Mouse (Mus musculus): ENCODE data around the gene Ccdc69. TPM values are rescaled to one million over a fixed set of nuclear protein-coding genes. Genes with fewer than 3 reads are reported as not detected.
A peak's percentile ranks its signal among the peaks of the same experiment; 100 is the strongest.

Ccdc69 gene
- polyA plus RNA-seq, 1 experiment from 2014 or later: 1.2 TPM

- H3K9ac ChIP-seq (ENCODE audit: low read depth, low read length): no peak overlapping the region
- 79% methylated on average over 4 of the region's 4 CpGs for WGBS
- ATAC-seq (replicated peaks; ENCODE audit: low FRiP score) (no peak), DNase-seq (ENCODE audit: low spot score) (no peak)
- H3K27me3 ChIP-seq (replicated peaks; ENCODE audit: control insufficient read depth, insufficient read depth, low read length): no peaks in the 10 kb centered on the region
- H3K4me2 ChIP-seq: no peak overlapping the region
- H3K4me3 ChIP-seq (ENCODE audit: low read depth, low read length): no peak overlapping the region
- H3K36me3 ChIP-seq (ENCODE audit: control insufficient read depth, insufficient read depth, low read length): no peaks in the 10 kb centered on the region
- H3K4me1 ChIP-seq (replicated peaks; ENCODE audit: control insufficient read depth, insufficient read depth, low read length): no peaks in the 10 kb centered on the region
- H3K9me3 ChIP-seq (ENCODE audit: control insufficient read depth, low read length): no peaks in the 10 kb centered on the region
- H3K27ac ChIP-seq (ENCODE audit: low read depth, low read length): no peak overlapping the region
These were observed 36.6 kb downstream of the Ccdc69 start for GRCm38 (mm10) chr11:55041348-55041747.

GRCm38 (mm10) chr11:55039591-55039990, 38.3 kb downstream of the Ccdc69 start:
- no peak overlapping the region for H3K4me2 ChIP-seq
- no peaks in the 10 kb centered on the region for H3K36me3 ChIP-seq (ENCODE audit: control insufficient read depth, insufficient read depth, low read length)
- no peaks in the 10 kb centered on the region for H3K4me1 ChIP-seq (replicated peaks; ENCODE audit: control insufficient read depth, insufficient read depth, low read length)
- 0 out of 2 replicates have a peak, but pooled peaks cover 3% of the 10 kb centered on the region for H3K27me3 ChIP-seq (replicated peaks; ENCODE audit: control insufficient read depth, insufficient read depth, low read length)
- DNase-seq (ENCODE audit: low spot score): peak; percentile 75
- no peak overlapping the region for H3K9ac ChIP-seq (ENCODE audit: low read depth, low read length)
- H3K27ac ChIP-seq (ENCODE audit: low read depth, low read length): no peak overlapping the region
- no peaks in the 10 kb centered on the region for H3K9me3 ChIP-seq (ENCODE audit: control insufficient read depth, low read length)
- WGBS: 7% methylated on average over 9 of the region's 9 CpGs
- H3K4me3 ChIP-seq (ENCODE audit: low read depth, low read length): no peak overlapping the region
- no peak for ATAC-seq (replicated peaks; ENCODE audit: low FRiP score)

- ATAC-seq (replicated peaks; ENCODE audit: low FRiP score): no peak
- no peak overlapping the region for H3K4me3 ChIP-seq (ENCODE audit: low read depth, low read length)
- H3K27ac ChIP-seq (ENCODE audit: low read depth, low read length): no peak overlapping the region
These were observed 41.3 kb downstream of the Ccdc69 start for GRCm38 (mm10) chr11:55036601-55037000.

GRCm38 (mm10) chr11:55033040-55033660, 44.8 kb downstream of the Ccdc69 start, which contains the start of gene Anxa6:
TSS of gene Anxa6 (minus strand) at chr11:55033445.
- H3K9me3 ChIP-seq (ENCODE audit: control insufficient read depth, low read length): no peaks in the 10 kb centered on the region
- H3K27ac ChIP-seq (ENCODE audit: low read depth, low read length): peak within 1 kb of the TSS; percentile 28
- H3K9ac ChIP-seq (ENCODE audit: low read depth, low read length): peak within 1 kb of the TSS; percentile 66
- peaks cover 25% of the 10 kb centered on the region for H3K4me1 ChIP-seq (replicated peaks; ENCODE audit: control insufficient read depth, insufficient read depth, low read length)
- WGBS: 1% methylated on average over 41 of the region's 41 CpGs
- H3K36me3 ChIP-seq (ENCODE audit: control insufficient read depth, insufficient read depth, low read length): no peaks in the 10 kb centered on the region
- H3K4me3 ChIP-seq (ENCODE audit: low read depth, low read length): peak within 1 kb of the TSS; percentile 71
- H3K27me3 ChIP-seq (replicated peaks; ENCODE audit: control insufficient read depth, insufficient read depth, low read length): peaks cover 5% of the 10 kb centered on the region
- ATAC-seq (replicated peaks; ENCODE audit: low FRiP score) (peak; percentile 89), DNase-seq (ENCODE audit: low spot score) (peak; percentile 81)
- peak within 1 kb of the TSS; percentile 95 for H3K4me2 ChIP-seq

More at GRCm38 (mm10) chr11:55036601-55037000, 41.3 kb downstream of the Ccdc69 start:
- WGBS: 27% methylated on average over 3 of the region's 3 CpGs
- Histone ChIP-seq H3K9me3 (ENCODE audit: control insufficient read depth, low read length) (no peaks in the 10 kb centered on the region), H3K27me3 (replicated peaks; ENCODE audit: control insufficient read depth, insufficient read depth, low read length) (peaks cover 5% of the 10 kb centered on the region; the same call in 1 of the 2 replicates), H3K9ac (ENCODE audit: low read depth, low read length) (no peak overlapping the region), H3K36me3 (ENCODE audit: control insufficient read depth, insufficient read depth, low read length) (no peaks in the 10 kb centered on the region), H3K4me1 (replicated peaks; ENCODE audit: control insufficient read depth, insufficient read depth, low read length) (peaks cover 16% of the 10 kb centered on the region), H3K4me2 (no peak overlapping the region)
- no peak for DNase-seq (ENCODE audit: low spot score)

GRCm38 (mm10) chr11:55032286-55032685, 45.6 kb downstream of the Ccdc69 start:
- no peak for DNase-seq (ENCODE audit: low spot score)
- 18% methylated on average over 5 of the region's 5 CpGs for WGBS

GRCm38 (mm10) chr11:55031991-55032280, 46.0 kb downstream of the Ccdc69 start:
- Histone ChIP-seq H3K27me3 (replicated peaks; ENCODE audit: control insufficient read depth, insufficient read depth, low read length) (peaks cover 5% of the 10 kb centered on the region), H3K36me3 (ENCODE audit: control insufficient read depth, insufficient read depth, low read length) (no peaks in the 10 kb centered on the region), H3K9ac (ENCODE audit: low read depth, low read length) (peak overlapping the region; percentile 44; the same call in 1 of the 2 replicates), H3K4me3 (ENCODE audit: low read depth, low read length) (peak overlapping the region; percentile 71), H3K27ac (ENCODE audit: low read depth, low read length) (peak overlapping the region; percentile 62), H3K9me3 (ENCODE audit: control insufficient read depth, low read length) (no peaks in the 10 kb centered on the region), H3K4me2 (peak overlapping the region; percentile 95), H3K4me1 (replicated peaks; ENCODE audit: control insufficient read depth, insufficient read depth, low read length) (peaks cover 31% of the 10 kb centered on the region)
- ATAC-seq (replicated peaks; ENCODE audit: low FRiP score) (no peak), DNase-seq (ENCODE audit: low spot score) (no peak)
- WGBS: 21% methylated on average over 1 of the region's 4 CpGs

More at GRCm38 (mm10) chr11:55032286-55032685, 45.6 kb downstream of the Ccdc69 start:
- H3K36me3 ChIP-seq (ENCODE audit: control insufficient read depth, insufficient read depth, low read length): no peaks in the 10 kb centered on the region
- H3K9me3 ChIP-seq (ENCODE audit: control insufficient read depth, low read length): no peaks in the 10 kb centered on the region
- peak overlapping the region; percentile 44; the same call in 1 of the 2 replicates for H3K9ac ChIP-seq (ENCODE audit: low read depth, low read length)
- no peak overlapping the region; the same call in 1 of the 2 replicates for H3K27ac ChIP-seq (ENCODE audit: low read depth, low read length)
- H3K4me2 ChIP-seq: peak overlapping the region; percentile 95
- peaks cover 31% of the 10 kb centered on the region for H3K4me1 ChIP-seq (replicated peaks; ENCODE audit: control insufficient read depth, insufficient read depth, low read length)
- ATAC-seq (replicated peaks; ENCODE audit: low FRiP score): no peak
- peaks cover 5% of the 10 kb centered on the region for H3K27me3 ChIP-seq (replicated peaks; ENCODE audit: control insufficient read depth, insufficient read depth, low read length)
- H3K4me3 ChIP-seq (ENCODE audit: low read depth, low read length): peak overlapping the region; percentile 71

GRCm38 (mm10) chr11:55031211-55031990, 46.5 kb downstream of the Ccdc69 start:
- Histone ChIP-seq H3K4me1 (replicated peaks; ENCODE audit: control insufficient read depth, insufficient read depth, low read length) (peaks cover 31% of the 10 kb centered on the region), H3K4me2 (peak overlapping the region; percentile 95), H3K9me3 (ENCODE audit: control insufficient read depth, low read length) (no peaks in the 10 kb centered on the region), H3K9ac (ENCODE audit: low read depth, low read length) (no peak overlapping the region), H3K4me3 (ENCODE audit: low read depth, low read length) (peak overlapping the region; percentile 71; the same call in 1 of the 2 replicates), H3K27me3 (replicated peaks; ENCODE audit: control insufficient read depth, insufficient read depth, low read length) (peaks cover 5% of the 10 kb centered on the region), H3K27ac (ENCODE audit: low read depth, low read length) (peak overlapping the region; percentile 62), H3K36me3 (ENCODE audit: control insufficient read depth, insufficient read depth, low read length) (no peaks in the 10 kb centered on the region)
- DNase-seq (ENCODE audit: low spot score): no peak
- ATAC-seq (replicated peaks; ENCODE audit: low FRiP score): no peak
- 29% methylated on average over 10 of the region's 10 CpGs for WGBS

GRCm38 (mm10) chr11:55028509-55028908, 49.4 kb downstream of the Ccdc69 start:
- H3K4me1 ChIP-seq (replicated peaks; ENCODE audit: control insufficient read depth, insufficient read depth, low read length): peaks cover 34% of the 10 kb centered on the region
- WGBS: 58% methylated on average over 2 of the region's 2 CpGs
- H3K4me3 ChIP-seq (ENCODE audit: low read depth, low read length): no peak overlapping the region
- H3K27me3 ChIP-seq (replicated peaks; ENCODE audit: control insufficient read depth, insufficient read depth, low read length): no peaks in the 10 kb centered on the region; the same call in none of the 2 replicates
- no peaks in the 10 kb centered on the region for H3K9me3 ChIP-seq (ENCODE audit: control insufficient read depth, low read length)
- H3K9ac ChIP-seq (ENCODE audit: low read depth, low read length): no peak overlapping the region
- peak overlapping the region; percentile 36 for H3K4me2 ChIP-seq
- H3K27ac ChIP-seq (ENCODE audit: low read depth, low read length): no peak overlapping the region; the same call in 1 of the 2 replicates
- ATAC-seq (replicated peaks; ENCODE audit: low FRiP score): no peak
- no peak for DNase-seq (ENCODE audit: low spot score)
- H3K36me3 ChIP-seq (ENCODE audit: control insufficient read depth, insufficient read depth, low read length): no peaks in the 10 kb centered on the region

All from liver, embryonic 11.5 days (tissue).